Mouse (Mus musculus) naive thymus-derived CD4-positive, alpha-beta T cell, adult 2 months (primary cell): Measurements from ENCODE around the gene Vwc2.
A peak's percentile ranks its signal among the peaks of the same experiment; 100 is the strongest.

Experiments used
- DNase-seq: peaks from one replicate; pipeline ENCODE4 v3.0.0-alpha.2; 2011; ENCODE audit warnings: low read depth

Vwc2 gene

DNA sequence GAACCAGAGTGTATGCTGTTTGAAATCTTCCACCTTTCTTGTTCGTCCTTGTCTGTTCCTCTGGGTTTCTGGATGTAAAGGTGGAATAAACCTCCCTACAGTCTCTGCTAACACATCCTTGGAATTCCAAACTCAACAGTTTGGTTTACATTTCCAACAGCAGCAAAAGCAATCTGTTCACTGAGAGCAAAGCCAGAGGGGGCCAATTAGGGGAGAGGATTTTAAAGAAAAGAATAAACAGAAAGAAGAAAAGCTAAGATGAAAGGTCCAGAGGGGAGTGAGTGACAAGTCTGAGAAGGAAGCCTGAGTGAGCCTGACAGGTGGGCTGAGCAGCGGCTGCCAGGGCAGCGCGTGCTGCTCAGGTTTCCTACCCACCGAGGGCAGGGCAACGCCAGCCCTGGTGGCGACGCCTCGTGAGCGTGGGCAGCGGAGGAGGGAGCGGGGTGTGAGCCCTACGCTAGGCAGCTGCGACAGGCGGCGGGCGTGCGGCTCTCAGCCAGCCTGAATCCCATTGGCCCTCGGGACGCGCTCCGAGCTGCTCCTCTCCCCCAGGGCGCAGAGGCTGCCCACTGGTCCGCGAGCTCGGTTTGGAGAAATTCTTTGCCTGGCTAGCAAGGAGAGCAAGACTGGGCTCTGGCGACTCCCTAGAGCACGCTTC is at the start of gene Vwc2:
TSS of gene Vwc2 (plus strand) at position 648 of the 658 bp plus-strand sequence.
- DNase-seq, result no peak

DNA sequence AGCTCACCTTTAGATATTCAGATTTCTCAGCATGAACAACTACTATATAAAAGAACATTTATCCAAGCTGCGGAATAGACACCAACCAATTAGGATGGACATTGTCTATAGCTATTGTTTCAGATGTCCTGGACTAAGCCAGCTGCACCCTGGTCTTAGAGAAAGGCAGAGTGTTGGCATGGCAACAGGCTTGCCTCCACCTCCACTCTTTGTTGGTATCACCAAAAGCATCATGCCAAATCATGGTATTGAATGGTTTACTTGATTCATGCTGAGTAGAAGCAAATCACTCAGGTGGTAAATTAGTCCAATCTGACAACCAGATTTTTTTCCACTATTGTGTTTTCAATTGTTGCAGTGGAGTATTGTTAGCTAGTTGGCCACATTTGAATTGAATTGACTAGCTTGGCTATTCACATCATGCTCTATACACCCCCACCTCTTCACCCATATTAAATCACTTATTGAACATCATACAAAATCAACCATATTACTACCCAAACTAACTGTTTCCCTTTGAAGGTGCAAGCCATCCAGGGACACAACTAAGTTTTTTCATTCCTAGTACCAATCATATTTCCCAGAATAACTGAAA is 25.8 kb upstream of the Vwc2 start:
- DNase-seq, result no peak

DNA sequence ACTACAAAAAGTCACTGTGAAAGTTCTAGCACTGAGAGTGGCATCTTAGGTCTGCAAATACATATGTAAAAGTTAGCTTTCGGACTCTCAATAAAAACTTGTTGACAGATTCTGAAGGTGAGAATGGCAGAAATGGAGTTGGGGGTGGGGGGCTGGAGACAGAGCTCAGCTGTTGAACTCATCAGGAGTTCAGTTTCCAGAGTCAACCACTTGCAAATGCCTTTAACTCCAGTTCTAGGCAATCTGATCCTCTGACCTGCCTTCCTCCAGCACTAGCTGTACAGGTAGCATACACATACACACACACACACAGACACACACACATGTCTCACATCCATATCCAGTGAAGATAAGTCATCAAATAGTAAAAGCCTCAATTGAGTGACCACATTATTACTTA is 16.4 kb upstream of the Vwc2 start:
- no peak for DNase-seq

DNA sequence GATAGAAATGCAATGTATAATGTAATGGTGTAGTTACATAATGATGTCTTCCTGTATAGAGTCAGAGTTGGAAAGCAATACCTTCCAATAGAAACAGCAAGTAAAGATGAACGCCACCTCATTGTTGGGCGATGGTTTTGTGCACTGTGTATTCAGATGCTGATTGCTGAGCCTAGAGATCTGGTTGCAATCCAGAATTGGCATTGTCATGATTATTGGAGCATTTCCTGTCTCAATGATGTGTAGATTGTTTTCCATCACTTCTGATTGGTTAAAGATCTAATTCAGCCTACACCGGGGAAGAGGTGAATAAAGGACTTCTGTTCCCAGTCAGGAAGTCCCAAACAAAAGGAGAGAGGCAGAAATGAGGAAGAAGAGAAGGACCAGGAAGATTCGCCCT is 15.7 kb upstream of the Vwc2 start:
- DNase-seq, result no peak

DNA sequence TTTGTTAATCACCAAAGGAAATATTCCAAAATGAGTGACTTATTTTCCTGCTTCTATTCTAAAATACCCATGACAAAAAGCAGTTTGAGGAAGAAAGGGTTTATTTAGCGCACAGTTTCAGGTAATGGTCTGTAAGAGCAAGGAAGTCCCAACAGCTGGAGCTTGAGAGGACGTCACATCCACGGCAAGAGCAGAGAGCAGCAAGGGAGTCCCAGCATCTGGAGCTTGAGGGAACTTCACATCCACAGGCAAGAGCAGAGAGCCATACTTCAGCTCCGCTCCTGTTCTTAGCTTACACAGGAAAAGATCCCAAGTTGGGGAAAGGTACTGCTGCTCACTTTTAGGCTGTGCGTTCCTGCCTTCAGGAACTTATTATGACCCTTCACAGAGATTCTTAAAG is 15.0 kb upstream of the Vwc2 start:
- DNase-seq, result no peak

DNA sequence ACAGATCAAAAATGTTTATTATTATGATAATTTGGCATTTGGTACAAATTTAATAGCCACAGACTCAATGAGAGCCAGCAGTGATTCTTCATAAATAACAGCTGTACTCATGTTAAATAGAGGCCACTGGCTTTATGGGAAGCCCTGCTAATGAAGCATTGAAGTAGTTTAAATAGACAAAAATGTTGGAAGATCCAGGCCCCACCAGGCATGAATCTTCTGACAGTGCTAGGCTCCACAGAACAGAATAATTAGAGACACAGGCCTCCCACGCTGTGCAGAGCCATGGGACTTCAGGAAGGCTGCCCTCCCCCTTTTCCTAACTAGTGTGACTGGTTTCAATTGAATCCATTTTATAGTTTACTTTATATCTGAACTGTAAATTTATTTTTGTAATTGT is 11.8 kb upstream of the Vwc2 start:
- no peak for DNase-seq

DNA sequence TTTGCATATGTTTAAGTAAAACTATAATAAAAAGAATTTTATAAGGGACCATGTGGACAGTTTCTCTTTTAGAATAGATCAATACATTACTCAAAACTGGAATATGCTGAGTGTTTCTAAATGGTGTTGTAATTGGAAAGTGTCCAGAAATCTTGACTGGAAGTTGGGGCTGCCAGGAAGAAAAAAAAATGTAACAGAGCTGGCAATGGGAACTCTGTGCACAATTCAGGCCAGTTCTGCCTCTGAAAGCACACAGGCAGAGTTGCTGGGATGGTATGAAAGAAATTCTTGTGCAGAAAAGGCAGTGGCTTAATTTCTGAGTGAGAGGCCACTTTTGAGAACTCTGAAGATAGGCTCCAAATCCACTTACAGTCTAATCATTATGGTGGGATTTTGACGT is 11.4 kb upstream of the Vwc2 start:
- no peak for DNase-seq

DNA sequence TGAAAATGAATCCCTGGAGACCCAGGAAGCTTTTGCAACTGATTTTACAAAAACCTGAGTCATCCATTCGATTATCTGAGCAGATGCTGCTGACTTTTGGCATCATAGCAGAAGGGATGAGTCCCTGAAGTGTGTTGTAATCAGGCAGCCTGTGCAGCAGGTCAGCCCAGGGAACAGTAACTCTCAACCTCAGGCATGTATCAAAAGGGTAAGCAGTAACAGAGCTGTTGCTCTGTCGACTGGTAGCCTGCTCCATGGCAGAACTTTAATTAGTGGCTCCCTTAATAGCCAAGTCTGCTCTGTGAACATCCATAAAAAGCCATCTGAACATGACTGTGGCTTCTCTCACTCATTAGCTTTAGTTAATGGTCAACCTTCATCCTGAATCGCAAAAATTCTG is 5.1 kb upstream of the Vwc2 start:
- no peak for DNase-seq

DNA sequence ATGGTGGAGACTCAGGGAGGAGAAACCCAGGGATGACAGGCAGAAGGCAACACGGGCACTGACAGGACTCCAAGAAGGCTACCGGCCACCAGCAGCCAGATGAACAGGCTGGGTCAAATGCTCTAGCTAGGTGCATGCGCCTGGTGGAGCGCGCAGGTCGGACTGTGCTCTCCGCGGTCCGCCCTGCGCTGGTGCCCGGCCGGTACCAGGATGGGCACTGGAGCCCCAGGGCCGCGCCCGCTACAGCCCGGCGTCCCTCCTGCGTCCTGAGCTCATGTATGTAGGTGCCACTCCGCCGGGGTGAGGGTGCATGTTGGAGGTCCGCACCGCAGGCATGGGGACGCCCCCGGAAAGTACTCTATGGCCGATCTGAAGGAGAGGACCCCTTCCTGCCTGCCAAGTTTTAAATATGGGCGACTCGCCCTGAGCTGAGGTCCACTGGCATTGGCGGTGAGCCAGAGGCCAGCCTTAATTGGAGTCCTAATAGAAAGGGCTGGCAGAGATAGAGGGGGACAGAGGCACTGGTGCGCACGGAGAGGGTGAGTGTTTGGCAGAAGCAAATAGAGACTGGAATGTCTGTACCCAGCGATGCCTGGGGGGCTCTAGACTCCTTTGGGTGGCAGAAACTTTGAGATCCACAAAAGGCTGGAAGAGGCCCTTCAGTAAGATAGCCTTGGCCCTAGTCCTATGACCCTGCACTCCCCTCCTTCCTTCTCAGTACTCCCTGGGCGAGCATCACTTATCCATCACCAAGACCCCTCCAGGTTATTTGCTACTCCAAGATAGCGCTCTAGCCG is 409 bp downstream of the Vwc2 start:
- DNase-seq, result no peak

DNA sequence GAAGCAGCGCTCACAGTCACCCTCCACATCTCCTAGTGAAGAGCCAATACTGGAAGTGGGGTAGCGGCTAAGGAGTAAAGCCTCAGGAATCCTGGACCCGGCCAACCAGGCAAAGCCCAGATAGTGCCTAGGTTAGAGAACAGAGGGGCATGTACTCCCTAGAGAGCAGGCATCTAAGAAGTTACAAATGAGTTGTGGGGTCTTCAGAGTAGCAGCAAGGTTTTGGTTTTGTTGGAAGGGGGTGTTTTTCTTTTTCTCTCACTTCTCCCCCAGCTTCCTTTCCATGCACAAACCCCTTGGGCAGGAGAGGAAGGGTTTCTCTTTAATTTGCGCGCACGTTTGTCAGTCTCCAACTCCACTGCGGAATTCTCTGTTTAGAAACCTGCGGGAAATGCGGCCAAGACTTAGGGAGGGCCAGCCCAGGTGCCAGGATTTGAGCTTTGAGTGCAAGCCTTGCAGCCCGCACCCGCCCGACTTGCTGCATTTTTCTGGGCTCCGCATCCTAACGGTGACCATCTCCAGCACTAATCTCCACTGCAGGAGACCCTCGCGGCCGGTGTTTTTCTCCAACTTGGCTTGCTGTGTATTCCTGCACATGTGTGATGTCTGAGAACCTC is 1.1 kb downstream of the Vwc2 start:
- DNase-seq, result no peak

DNA sequence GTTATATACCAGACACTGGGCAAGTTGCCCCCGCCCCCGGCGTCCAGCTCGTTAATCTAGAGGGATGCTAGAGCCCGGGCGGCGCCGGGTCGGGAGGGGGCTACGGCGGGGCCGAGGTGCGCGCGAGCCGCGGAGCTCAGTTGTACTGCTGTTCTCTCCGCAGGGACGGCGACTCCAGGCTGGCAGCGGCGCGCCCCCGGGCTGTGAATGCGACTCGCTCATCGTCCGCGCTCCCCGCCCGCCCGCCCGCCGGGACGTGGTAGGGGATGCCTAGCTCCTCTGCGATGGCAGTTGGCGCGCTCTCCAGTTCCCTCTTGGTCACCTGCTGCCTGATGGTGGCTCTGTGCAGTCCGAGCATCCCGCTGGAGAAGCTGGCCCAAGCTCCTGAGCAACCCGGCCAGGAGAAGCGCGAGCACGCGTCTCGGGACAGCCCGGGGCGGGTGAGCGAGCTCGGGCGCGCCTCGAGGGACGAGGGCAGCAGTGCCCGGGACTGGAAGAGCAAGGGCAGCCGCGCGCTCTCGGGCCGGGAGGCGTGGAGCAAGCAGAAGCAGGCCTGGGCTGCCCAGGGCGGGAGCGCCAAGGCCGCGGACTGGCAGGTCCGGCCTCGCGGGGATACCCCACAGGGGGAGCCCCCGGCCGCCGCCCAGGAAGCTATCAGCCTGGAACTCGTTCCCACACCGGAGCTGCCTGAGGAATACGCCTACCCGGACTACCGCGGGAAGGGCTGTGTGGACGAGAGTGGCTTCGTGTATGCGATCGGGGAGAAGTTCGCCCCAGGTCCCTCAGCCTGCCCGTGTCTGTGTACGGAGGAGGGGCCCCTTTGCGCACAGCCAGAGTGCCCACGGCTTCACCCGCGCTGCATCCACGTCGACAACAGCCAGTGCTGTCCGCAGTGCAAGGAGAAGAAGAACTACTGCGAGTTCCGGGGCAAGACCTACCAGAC is 1.9 kb downstream of the Vwc2 start:
- DNase-seq, result no peak

DNA sequence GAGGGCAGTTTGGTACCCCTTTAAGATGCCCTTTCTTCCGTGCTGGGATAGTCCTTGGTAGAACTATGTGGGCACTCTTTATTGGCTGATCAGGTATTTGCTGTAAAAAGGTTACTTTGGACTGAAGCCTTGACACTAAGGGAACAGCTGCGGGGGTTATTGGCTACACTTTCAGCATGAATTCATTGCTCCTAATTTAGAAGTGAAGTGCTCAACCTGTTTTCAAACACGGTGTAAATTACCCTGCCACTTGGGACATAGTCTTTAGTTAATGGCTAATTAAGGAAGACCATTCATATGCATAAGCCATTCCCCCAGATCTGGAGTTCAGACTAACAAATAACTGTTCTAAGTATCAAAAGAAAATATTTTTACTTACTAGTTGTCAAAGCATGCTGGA is 2.7 kb downstream of the Vwc2 start:
- DNase-seq, result no peak

DNA sequence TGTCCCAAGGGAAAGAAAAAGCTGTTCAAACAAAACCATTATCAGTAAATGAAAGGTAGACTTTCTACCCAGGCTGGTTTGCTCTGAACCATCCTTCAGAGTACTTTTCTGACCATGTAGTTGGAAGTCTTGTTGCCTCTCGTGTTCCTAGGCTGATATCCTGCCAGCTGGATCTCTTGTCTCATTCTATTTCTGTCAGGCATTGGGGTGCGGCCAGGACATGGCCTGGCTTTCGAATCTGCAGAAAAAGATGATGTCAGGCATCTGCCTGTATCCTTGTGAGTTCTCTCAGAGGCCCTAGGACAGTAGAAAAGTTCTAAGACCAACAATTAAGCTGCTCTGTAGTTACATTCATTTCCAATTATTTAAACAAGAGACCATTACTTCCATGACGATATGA is 8.8 kb downstream of the Vwc2 start:
- no peak for DNase-seq

DNA sequence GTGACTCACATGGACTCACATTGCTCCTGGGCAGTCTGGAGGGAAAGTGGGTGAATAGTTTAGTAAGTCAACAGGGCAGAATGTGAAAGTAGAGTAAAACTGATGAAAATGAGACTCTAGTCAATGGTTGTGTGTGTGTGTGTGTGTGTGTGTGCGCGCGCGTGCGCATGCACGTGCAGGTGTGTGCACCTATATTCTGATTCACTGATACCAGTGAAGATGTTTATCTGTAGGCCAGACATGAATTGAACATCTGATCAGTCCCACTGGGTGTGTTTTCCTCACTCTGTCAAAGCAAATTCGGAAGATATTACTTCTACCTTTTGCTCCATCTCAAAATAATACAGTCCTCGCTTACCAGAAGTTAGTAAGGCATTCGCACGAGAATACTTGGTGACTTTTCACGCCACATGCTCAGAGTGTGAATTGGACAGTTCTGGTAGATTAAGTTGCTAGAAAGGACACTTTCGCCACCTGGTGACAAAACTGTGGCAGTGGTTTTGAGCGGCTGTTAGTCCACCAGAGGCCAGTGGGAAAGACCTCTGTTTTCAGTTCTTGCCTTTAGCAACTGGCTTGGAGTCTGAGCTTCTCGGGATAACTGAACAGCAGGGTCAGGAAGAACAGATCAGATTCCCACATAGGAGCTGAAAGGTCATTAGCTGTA is 17.5 kb downstream of the Vwc2 start:
- no peak for DNase-seq

DNA sequence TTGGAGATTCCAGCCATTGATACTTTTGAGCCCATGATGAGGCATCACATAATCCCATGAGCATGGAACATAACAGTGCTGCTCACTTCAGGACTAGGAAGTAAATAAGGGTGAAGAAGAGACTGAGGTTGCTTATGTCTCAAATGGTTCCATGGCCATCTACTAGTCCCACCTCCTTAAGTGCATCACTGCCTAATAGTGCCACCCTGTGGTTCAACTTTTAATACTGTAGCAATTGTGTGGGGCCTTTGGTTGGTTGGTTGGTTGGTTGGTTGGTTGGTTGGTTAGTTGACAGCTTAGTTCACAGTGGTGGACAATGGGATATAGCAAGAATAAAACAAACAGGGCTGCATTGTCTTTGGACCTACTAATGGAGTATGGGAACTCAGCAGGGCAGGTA is 26.6 kb downstream of the Vwc2 start:
- no peak for DNase-seq

DNA sequence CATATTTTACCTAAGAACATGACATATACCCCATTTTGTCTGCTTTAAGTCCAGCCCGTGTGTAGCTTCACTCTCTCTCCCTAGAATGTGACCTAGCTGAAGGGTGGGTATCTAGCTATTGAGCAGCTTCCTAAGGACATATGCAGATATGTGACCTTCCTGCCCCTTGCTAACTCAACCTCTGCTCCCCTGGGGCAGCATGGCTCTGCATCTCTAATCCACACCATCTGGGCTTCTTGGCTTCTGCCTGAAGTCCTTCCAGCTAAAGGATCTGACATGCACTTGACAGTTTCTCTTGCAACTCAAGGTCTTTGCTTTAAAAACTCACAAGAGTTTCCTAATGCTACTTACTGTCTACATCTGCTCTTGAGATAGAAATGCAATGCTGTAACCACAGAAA is 38.7 kb downstream of the Vwc2 start:
- no peak for DNase-seq

DNA sequence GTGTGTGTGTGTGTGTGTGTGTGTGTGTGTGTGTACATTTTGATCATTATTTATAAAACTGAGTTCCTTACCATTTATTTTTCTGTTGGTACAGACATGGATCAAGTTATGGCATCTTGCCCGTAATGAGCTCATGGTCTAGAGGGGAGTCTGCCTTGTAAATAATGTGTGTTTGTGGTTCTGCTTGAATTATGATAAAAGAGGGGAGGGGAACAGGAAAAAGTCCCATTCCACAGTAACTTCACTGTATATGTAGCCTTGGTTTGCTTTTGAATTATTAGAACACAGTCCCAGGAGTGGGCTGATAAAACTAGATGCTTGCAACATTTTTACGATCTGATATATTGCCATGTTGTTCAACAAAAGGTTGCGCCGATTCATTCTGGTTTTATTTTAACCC is 57.4 kb downstream of the Vwc2 start:
- no peak for DNase-seq

DNA sequence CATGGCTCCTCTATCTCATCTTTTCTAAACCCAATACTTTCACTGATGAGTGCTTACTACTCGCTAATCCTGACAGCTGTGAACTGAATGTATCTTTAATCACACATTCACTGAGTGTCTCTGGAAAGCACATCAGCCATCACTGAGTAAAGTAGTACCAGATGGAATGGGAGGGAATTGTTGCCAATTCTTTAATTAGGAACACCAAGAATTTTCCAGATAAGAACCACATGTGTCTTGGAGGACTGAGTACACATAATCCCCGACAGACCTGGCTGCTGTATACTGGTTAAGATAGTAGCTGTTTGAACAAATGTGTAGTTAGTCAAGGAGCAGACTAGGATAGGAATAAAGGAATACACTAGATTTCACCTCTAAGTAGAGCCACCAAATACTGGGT is 61.2 kb downstream of the Vwc2 start:
- no peak for DNase-seq

DNA sequence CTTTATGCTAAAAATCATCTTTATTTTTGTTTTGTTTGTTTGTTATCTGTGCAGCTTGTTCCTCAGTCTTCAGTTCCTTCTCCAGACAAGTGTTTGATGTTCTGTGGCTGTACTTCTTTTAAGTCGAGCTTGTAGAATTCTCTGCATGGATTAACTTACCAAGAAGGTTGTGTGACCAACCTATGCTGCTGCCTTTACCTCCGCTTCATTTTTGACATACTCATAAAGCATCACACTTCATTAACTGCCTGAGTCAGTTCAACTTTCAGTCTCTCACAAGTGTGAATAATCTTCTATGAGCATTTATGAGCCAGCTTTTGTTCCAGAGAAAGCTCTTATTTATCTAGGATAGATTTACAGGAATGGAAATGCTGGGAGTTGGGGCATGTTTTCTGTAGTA is 68.7 kb downstream of the Vwc2 start:
- no peak for DNase-seq

DNA sequence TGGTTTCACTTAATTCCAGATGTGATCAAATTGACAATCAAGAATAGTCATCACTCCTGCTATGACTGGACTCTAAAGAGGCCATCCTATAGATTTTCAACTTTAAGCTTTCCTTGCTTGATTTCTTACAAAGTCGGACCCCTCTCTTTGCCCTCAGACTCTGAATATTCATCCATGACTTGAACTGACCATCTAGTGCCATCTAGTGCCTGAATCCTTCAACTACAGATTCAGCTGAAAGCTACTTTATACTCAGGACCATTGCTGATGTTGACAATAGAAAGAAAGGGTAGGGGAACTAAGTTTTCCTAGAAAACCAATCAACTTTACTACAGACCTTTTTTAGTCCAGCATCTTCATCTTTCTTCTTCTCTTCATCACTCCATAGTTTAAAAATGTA is 109.1 kb downstream of the Vwc2 start:
- peak; percentile 3 for DNase-seq

DNA sequence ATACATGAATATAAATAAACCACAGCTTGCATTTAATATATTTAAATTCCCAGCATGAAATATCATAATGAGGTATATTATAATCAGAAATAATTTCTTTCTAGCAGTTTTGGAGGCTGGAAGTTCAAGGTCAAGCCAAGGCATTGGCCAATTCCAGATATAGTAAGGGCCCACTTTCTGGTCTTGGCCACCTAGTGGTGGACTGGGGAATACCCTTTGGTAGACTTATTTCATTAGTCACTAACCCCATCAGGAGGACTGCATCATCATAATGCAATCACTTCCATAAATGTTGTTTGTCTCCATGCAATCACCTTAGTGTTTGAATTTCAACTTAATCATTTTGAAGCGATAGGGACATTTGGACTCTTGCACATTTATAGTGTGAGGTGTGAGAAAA is 125.3 kb downstream of the Vwc2 start:
- peak; percentile 10 for DNase-seq
